Mouse (Mus musculus): ENCODE results near the gene Mri1. TPM values are rescaled to one million over a fixed set of nuclear protein-coding genes. Genes with fewer than 3 reads are reported as not detected.

Gene Mri1
- total and polyA plus RNA-seq, 2 experiments from 2014 or later: 28.8 to 39.4 TPM

DNA sequence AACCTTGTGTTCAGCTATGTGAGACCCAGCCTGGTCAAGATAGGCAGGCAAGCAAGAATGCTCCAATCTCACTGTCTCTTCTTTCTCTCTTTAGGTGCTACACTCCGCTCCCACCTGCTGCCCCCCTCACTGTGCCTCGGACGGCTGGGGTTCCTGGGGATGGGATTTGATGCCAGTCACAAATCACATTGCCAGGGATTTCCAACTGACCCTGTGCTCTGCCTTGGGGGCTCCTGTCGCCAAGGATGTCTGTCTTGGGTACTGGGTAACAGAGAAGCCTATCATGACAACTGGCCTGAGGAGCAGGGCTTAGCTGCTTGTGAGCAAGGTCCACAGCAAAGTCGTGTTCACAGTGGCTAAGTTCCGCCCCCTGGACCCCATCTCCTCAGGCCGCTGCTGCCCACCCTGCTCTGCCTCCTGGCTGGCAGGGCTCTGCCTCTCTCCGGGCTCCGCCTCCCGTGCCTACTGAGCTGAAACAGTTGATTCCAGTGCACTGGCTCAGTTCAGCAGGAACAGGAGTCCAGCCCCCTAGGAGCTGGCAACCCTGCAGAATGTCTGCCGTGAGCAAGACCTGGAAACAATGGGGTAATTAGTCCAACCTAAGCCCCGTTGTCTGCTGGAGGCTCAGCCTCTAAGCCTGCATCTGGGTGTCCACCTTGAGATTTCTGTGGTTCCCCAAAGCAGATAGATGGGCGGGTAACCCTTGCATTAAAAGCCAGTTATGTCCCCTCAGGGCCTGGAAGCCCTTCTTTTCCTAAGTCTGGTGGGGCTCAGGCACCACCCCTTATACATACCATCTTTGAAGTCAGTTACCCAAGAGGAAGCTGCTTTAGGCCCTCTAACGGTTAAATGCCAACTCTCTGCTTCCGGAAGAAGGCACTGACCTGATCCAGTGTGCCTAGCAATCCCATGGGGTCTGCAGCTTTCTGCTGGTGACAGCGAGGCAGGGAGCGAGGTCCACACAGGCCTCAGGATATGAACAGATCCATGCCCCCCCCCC, 48.4 kb downstream of the Mri1 start:
- 30% methylated on average over 17 of the region's 17 CpGs for WGBS
- ATAC-seq (ENCODE audit: low FRiP score) (no peak), DNase-seq (ENCODE audit: low spot score) (peak; percentile 26)
- H3K36me3 ChIP-seq (ENCODE audit: insufficient read depth, low read length): peaks cover 24% of the 10 kb centered on the region
- H3K9ac ChIP-seq (replicated peaks; ENCODE audit: low read length, poor library complexity, severe bottlenecking): 0 out of 2 replicates have a peak overlapping the region, but pooled peaks have one; percentile 36
- no peak overlapping the region for H3K4me3 ChIP-seq (ENCODE audit: low read depth, low read length)
- peaks cover 3% of the 10 kb centered on the region; the same call in 1 of the 2 replicates for H3K4me1 ChIP-seq (ENCODE audit: insufficient read depth, low read length)
- no peak overlapping the region for H3K27ac ChIP-seq (ENCODE audit: low read depth, low read length)
- no peak for TF ChIP-seq CTCF (IDR thresholded peaks at IDR 0.05)
- H3K4me2 ChIP-seq (ENCODE audit: low read depth, low read length, poor library complexity, severe bottlenecking): no peak overlapping the region
- H3K9me3 ChIP-seq (ENCODE audit: low read length): no peaks in the 10 kb centered on the region
- H3K27me3 ChIP-seq (ENCODE audit: insufficient read depth, low read length): no peaks in the 10 kb centered on the region

DNA sequence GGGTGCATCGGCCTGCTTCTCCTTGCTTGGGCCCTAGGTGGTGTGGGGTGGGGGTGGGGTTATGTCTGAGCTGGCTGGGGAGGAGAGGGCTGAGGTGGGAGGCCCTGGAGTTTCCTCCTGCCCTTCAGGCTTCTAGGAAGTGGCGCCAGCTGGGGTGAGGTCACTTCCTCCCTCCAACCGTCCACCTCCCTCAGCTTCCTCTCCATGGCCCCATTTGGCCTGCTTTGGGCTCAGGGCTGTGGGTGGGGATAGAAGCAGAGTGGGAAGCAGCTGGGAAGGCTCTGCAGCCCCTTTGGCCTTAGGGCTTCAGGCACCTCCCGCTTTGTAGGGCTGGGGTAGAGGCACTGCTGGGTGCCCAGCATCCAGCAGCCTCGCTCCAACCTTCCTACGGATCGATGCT, 49.3 kb downstream of the Mri1 start:
- WGBS: 61% methylated on average over 7 of the region's 7 CpGs
- Histone ChIP-seq H3K4me1 (ENCODE audit: insufficient read depth, low read length) (peaks cover 3% of the 10 kb centered on the region; the same call in 1 of the 2 replicates), H3K4me3 (ENCODE audit: low read depth, low read length) (no peak overlapping the region), H3K27me3 (ENCODE audit: insufficient read depth, low read length) (no peaks in the 10 kb centered on the region), H3K9me3 (ENCODE audit: low read length) (no peaks in the 10 kb centered on the region), H3K9ac (replicated peaks; ENCODE audit: low read length, poor library complexity, severe bottlenecking) (0 out of 2 replicates have a peak overlapping the region, but pooled peaks have one; percentile 36), H3K36me3 (ENCODE audit: insufficient read depth, low read length) (peaks cover 18% of the 10 kb centered on the region), H3K27ac (ENCODE audit: low read depth, low read length) (0 out of 2 replicates have a peak overlapping the region, but pooled peaks have one; percentile 32), H3K4me2 (ENCODE audit: low read depth, low read length, poor library complexity, severe bottlenecking) (no peak overlapping the region)
- ATAC-seq (ENCODE audit: low FRiP score) (no peak), DNase-seq (ENCODE audit: low spot score) (no peak)
- no peak for TF ChIP-seq CTCF (IDR thresholded peaks at IDR 0.05)

DNA sequence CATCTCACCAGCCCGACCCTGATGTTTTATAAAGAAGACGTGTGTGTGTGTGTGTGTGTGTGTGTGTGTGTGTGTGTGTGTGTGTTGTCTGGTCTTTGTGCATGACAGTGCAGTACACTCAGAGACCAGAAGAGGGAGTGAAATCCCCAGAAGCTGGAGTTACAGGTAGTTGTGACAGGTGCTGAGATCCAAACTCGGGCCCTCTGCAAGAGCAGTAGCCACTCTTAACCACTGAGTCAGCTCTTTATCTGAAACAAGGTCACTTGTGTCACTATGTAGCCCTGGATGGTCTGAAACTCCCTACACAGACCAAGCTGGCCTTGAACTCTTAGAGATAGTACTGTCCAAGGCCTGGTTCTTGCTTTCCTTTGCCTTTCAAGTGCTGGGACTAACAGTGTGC, 50.5 kb downstream of the Mri1 start:
- DNase-seq (ENCODE audit: low spot score): no peak
- Histone ChIP-seq H3K9ac (replicated peaks; ENCODE audit: low read length, poor library complexity, severe bottlenecking) (no peak overlapping the region), H3K27ac (ENCODE audit: low read depth, low read length) (no peak overlapping the region), H3K9me3 (ENCODE audit: low read length) (no peaks in the 10 kb centered on the region), H3K4me2 (ENCODE audit: low read depth, low read length, poor library complexity, severe bottlenecking) (no peak overlapping the region), H3K4me1 (ENCODE audit: insufficient read depth, low read length) (peaks cover 3% of the 10 kb centered on the region; the same call in 1 of the 2 replicates), H3K27me3 (ENCODE audit: insufficient read depth, low read length) (no peaks in the 10 kb centered on the region), H3K36me3 (ENCODE audit: insufficient read depth, low read length) (peaks cover 8% of the 10 kb centered on the region), H3K4me3 (ENCODE audit: low read depth, low read length) (no peak overlapping the region)
- TF ChIP-seq CTCF (IDR thresholded peaks at IDR 0.05): no peak; the same call in 1 of the 2 replicates
- whole genome bisulfite sequencing: 91% methylated on average over 3 of the region's 3 CpGs
- no peak for ATAC-seq (ENCODE audit: low FRiP score)

DNA sequence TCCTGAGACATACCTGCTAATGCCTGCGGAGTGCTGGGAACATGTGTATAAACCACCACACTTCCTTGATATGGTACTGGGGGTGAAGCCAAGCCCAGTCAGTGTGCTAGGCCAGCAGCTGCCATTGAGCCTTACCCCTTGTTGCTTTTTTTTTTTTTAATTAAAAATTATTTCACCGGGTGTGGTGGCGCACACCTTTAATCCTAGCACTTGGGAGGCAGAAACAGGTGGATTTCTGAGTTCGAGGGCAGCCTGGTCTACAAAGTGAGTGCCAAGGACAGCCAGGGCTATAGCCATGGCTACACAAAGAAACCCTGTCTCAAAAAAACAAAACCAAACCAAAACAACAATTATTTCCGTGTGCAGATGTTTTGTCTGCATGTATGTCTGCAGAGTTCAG, 52.1 kb downstream of the Mri1 start:
- ATAC-seq (ENCODE audit: low FRiP score): no peak
- H3K4me2 ChIP-seq (ENCODE audit: low read depth, low read length, poor library complexity, severe bottlenecking): no peak overlapping the region
- 90% methylated on average over 5 of the region's 5 CpGs for WGBS
- TF ChIP-seq CTCF (IDR thresholded peaks at IDR 0.05): no peak
- no peaks in the 10 kb centered on the region for H3K27me3 ChIP-seq (ENCODE audit: insufficient read depth, low read length)
- no peaks in the 10 kb centered on the region for H3K36me3 ChIP-seq (ENCODE audit: insufficient read depth, low read length)
- no peak for DNase-seq (ENCODE audit: low spot score)
- H3K4me3 ChIP-seq (ENCODE audit: low read depth, low read length): no peak overlapping the region
- no peaks in the 10 kb centered on the region for H3K9me3 ChIP-seq (ENCODE audit: low read length)
- peaks cover 3% of the 10 kb centered on the region; the same call in 1 of the 2 replicates for H3K4me1 ChIP-seq (ENCODE audit: insufficient read depth, low read length)
- H3K27ac ChIP-seq (ENCODE audit: low read depth, low read length): no peak overlapping the region
- H3K9ac ChIP-seq (replicated peaks; ENCODE audit: low read length, poor library complexity, severe bottlenecking): no peak overlapping the region

DNA sequence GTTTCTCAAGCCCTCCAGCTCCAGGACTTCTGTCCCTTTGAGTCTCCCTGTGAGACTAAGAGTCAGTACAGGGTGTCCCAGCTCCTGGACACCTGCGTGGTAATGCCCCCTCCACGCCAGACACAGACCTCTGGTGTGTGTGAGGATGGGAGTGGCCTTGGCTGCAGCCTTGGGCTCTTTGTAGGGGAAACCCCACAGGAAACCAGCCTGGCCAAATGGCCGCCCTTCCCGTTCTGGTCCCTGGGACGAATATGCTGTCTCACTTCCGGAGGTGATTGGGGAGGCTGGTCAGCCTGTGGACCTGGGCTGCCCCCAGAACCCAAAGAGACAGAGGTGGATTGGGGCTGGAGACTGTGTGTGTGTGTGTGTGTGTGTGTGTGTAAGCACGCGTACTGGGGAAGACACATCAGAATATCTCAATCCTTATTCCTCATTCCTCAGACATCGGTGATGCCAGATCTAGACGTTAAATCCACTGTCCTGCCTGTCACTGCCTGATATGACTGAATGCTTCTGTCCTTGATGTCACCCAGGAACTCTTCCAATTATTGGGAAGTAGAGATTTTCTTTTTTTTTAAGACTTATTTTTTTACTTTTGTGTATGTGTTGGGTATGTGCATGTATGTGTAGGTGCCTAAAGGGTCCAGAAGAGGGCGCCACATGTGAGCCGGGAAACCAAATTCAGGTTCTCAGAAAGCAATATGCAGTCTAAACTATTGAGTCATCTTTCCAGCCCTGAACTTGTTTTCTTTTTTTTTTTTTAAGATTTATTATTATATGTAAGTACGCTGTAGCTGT, 53.0 kb downstream of the Mri1 start:
- peak overlapping the region; percentile 24; the same call in 1 of the 2 replicates for H3K9ac ChIP-seq (replicated peaks; ENCODE audit: low read length, poor library complexity, severe bottlenecking)
- peak overlapping the region; percentile 56 for H3K4me2 ChIP-seq (ENCODE audit: low read depth, low read length, poor library complexity, severe bottlenecking)
- H3K27ac ChIP-seq (ENCODE audit: low read depth, low read length): peak overlapping the region; percentile 65
- H3K36me3 ChIP-seq (ENCODE audit: insufficient read depth, low read length): no peaks in the 10 kb centered on the region
- H3K27me3 ChIP-seq (ENCODE audit: insufficient read depth, low read length): no peaks in the 10 kb centered on the region
- peak overlapping the region; percentile 33 for H3K4me3 ChIP-seq (ENCODE audit: low read depth, low read length)
- 58% methylated on average over 13 of the region's 13 CpGs for WGBS
- peaks cover 3% of the 10 kb centered on the region; the same call in 1 of the 2 replicates for H3K4me1 ChIP-seq (ENCODE audit: insufficient read depth, low read length)
- no peaks in the 10 kb centered on the region for H3K9me3 ChIP-seq (ENCODE audit: low read length)
- TF ChIP-seq CTCF (IDR thresholded peaks at IDR 0.05): peak; percentile 60
- DNase-seq (ENCODE audit: low spot score) (no peak), ATAC-seq (ENCODE audit: low FRiP score) (0 out of 2 replicates have a peak, but pooled peaks have one; percentile 3)
